Mouse (Mus musculus) CD4-positive, CD25-positive, alpha-beta regulatory T cell, adult 4 months (primary cell): ENCODE results near the gene Col1a2. TPM values are rescaled to one million over a fixed set of nuclear protein-coding genes. Genes with fewer than 3 reads are reported as not detected.

ENCODE experiments used
- ATAC-seq: one replicate; pipeline ENCODE4 v1.8.0; 2017
- polyA plus RNA-seq, 2 experiments: library from polyadenylated mRNA; unstranded; fragments of 100-300 nt; shearing (Covaris generic); gene quantifications; one replicate each; pipeline ENCODE4 v1.2.1; 2017

Gene Col1a2
- polyA plus RNA-seq = under 1 TPM in 1 of 2 experiments, not detected in 1; 0.14 TPM

- no peak for ATAC-seq
These were observed at the start of gene Col1a2 for GRCm38 (mm10) chr6:4504603-4505131. Gene Col1a2, plus strand, starts transcription at chr6:4504814.

GRCm38 (mm10) chr6:4455518-4455917, 49.1 kb upstream of the Col1a2 start:
- ATAC-seq = no peak

- ATAC-seq = no peak
These were observed 48.5 kb upstream of the Col1a2 start for GRCm38 (mm10) chr6:4455961-4456617.

GRCm38 (mm10) chr6:4456691-4457447, 47.7 kb upstream of the Col1a2 start:
- ATAC-seq = no peak

GRCm38 (mm10) chr6:4457555-4457996, 47.0 kb upstream of the Col1a2 start:
- no peak for ATAC-seq

GRCm38 (mm10) chr6:4465320-4465719, 39.3 kb upstream of the Col1a2 start:
- ATAC-seq = no peak

- no peak for ATAC-seq
These were observed 21.1 kb upstream of the Col1a2 start for GRCm38 (mm10) chr6:4483577-4483936.

GRCm38 (mm10) chr6:4483937-4484601, 20.5 kb upstream of the Col1a2 start:
- ATAC-seq = no peak

- no peak for ATAC-seq
These were observed 16.3 kb upstream of the Col1a2 start for GRCm38 (mm10) chr6:4488349-4488748.

GRCm38 (mm10) chr6:4488966-4489365, 15.6 kb upstream of the Col1a2 start:
- no peak for ATAC-seq

GRCm38 (mm10) chr6:4489366-4490245, 15.0 kb upstream of the Col1a2 start:
- no peak for ATAC-seq

- ATAC-seq = no peak
These were observed 10.9 kb upstream of the Col1a2 start for GRCm38 (mm10) chr6:4493666-4494065.

GRCm38 (mm10) chr6:4496428-4496827, 8.2 kb upstream of the Col1a2 start:
- no peak for ATAC-seq

GRCm38 (mm10) chr6:4503106-4503505, 1.5 kb upstream of the Col1a2 start:
- no peak for ATAC-seq

GRCm38 (mm10) chr6:4505158-4505997, 764 bp downstream of the Col1a2 start:
- no peak for ATAC-seq

GRCm38 (mm10) chr6:4506106-4506505, 1.5 kb downstream of the Col1a2 start:
- no peak for ATAC-seq

- ATAC-seq = no peak
These were observed 2.2 kb downstream of the Col1a2 start for GRCm38 (mm10) chr6:4506791-4507190.

GRCm38 (mm10) chr6:4507323-4507722, 2.7 kb downstream of the Col1a2 start:
- ATAC-seq = no peak

GRCm38 (mm10) chr6:4508279-4508678, 3.7 kb downstream of the Col1a2 start:
- ATAC-seq = no peak

GRCm38 (mm10) chr6:4509395-4509794, 4.8 kb downstream of the Col1a2 start:
- no peak for ATAC-seq

GRCm38 (mm10) chr6:4514671-4515070, 10.1 kb downstream of the Col1a2 start:
- ATAC-seq = no peak
